Mouse (Mus musculus): ENCODE measurements around the gene Wdr4. TPM values are rescaled to one million over a fixed set of nuclear protein-coding genes. Genes with fewer than 3 reads are reported as not detected.

Wdr4 gene
- polyA plus RNA-seq, 1 experiment = 19.7 TPM

DNA sequence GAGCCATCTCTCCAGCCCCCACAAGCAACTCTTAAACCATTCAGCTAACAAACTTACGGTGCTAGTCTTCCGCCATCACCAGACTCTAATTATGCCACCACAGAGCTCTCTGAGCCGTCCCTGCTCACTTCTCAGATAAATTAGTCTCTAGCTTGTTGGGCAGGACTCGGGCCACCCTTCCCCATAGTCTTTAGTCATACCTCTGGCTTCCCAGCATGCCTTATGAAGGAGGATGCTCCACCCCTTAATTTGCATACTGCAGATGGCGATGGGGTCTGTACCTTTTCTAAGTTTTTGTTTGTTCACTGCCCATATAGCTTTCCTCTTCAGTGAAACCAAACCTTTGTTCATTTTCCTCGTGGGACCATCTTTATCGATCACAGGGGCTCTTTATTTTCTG lies 41.2 kb downstream of the Wdr4 start:
- Histone ChIP-seq H3K27ac (ENCODE audit: insufficient read depth, low read length) (no peak overlapping the region), H3K4me3 (ENCODE audit: insufficient read depth, low read length) (no peak overlapping the region), H3K4me1 (ENCODE audit: control insufficient read depth, insufficient read depth, low read length) (no peaks in the 10 kb centered on the region)
- TF ChIP-seq CTCF (IDR thresholded peaks at IDR 0.05; ENCODE audit: borderline replicate concordance, insufficient read depth, low read length) (no peak), POLR2A (IDR thresholded peaks at IDR 0.05; ENCODE audit: low read depth, low read length) (no peak)

DNA sequence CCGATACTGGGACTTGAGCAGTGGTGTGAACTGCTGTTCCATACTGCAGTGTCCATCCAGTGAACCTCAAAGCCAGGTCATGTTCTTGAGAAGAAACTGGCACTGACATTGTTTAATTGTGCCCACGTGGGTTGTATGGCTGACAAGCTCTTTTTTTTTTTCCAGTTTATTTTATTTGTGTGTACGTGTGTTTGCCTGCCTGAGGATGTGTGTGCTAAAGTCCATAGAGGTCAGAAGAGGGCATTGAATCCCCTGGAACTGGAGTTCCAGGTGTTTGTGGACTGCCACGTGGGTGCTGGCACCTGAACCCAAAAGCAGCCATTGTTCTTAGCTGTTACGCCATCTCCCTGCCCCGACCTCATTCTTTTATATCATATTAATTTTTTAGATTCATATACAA lies 45.4 kb downstream of the Wdr4 start:
- TF ChIP-seq POLR2A (IDR thresholded peaks at IDR 0.05; ENCODE audit: low read depth, low read length) (no peak), CTCF (IDR thresholded peaks at IDR 0.05; ENCODE audit: borderline replicate concordance, insufficient read depth, low read length) (no peak)
- H3K4me3 ChIP-seq (ENCODE audit: insufficient read depth, low read length) = no peak overlapping the region
- no peak overlapping the region for H3K27ac ChIP-seq (ENCODE audit: insufficient read depth, low read length)
- H3K4me1 ChIP-seq (ENCODE audit: control insufficient read depth, insufficient read depth, low read length) = no peaks in the 10 kb centered on the region

DNA sequence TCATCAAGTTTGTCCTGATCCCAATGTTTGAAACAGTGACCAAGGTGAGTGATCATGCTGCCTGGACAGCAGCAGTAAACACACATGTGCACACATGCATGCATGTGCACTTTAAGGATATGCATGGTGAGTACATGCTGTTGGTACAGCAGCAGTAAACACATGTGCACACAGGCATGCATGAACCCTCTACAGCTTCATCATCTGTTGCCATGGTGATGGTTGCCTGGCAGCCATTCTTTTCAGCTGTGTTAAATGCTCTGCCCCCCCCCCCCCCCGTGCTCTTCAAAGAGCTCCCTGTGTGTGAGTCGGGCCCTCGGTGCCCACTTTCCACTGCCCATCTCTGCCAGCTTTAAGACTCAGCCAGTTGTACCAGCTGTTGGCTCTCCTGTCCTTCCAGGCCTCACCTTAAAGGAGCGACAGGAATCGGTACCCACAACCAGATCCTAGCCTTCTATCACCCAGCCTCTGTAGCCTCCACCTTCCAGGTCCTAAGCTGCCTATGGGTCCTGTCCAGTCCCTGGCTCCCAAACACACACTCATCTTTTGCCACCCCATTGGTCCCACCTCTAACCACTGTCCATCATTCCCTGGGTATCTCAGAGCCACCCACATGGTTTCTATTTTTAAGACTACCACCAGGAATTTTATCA lies 48.9 kb downstream of the Wdr4 start:
- no peak overlapping the region for H3K4me3 ChIP-seq (ENCODE audit: insufficient read depth, low read length)
- no peak overlapping the region for H3K27ac ChIP-seq (ENCODE audit: insufficient read depth, low read length)
- no peak for TF ChIP-seq POLR2A (IDR thresholded peaks at IDR 0.05; ENCODE audit: low read depth, low read length)
- no peak for TF ChIP-seq CTCF (IDR thresholded peaks at IDR 0.05; ENCODE audit: borderline replicate concordance, insufficient read depth, low read length)

DNA sequence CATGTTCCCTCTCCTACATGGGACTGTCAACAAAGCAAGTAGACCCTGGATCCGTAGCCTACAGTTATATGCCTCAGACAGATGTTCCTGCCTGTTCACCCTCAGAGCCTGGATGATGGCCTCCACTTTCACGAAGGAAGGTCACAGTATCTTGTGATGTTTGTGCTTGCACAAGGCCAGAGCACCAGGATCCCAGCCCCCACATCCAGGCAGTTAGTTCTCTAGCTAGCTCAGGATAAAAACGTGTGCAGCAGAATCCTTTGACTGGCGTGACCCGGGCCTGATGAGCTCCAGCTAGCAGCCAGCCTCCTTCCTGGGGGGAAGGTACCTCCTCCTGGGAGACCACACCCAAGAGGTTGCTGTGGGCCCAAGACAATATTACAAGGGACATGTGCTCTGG lies 51.3 kb downstream of the Wdr4 start:
- no peaks in the 10 kb centered on the region for H3K4me1 ChIP-seq (ENCODE audit: control insufficient read depth, insufficient read depth, low read length)
- H3K4me3 ChIP-seq (ENCODE audit: insufficient read depth, low read length) = no peak overlapping the region
- no peak overlapping the region for H3K27ac ChIP-seq (ENCODE audit: insufficient read depth, low read length)
- no peak for TF ChIP-seq POLR2A (IDR thresholded peaks at IDR 0.05; ENCODE audit: low read depth, low read length)
- no peak for TF ChIP-seq CTCF (IDR thresholded peaks at IDR 0.05; ENCODE audit: borderline replicate concordance, insufficient read depth, low read length)

More for the DNA sequence above, 48.9 kb downstream of the Wdr4 start:
- H3K4me1 ChIP-seq (ENCODE audit: control insufficient read depth, insufficient read depth, low read length) = no peaks in the 10 kb centered on the region

DNA sequence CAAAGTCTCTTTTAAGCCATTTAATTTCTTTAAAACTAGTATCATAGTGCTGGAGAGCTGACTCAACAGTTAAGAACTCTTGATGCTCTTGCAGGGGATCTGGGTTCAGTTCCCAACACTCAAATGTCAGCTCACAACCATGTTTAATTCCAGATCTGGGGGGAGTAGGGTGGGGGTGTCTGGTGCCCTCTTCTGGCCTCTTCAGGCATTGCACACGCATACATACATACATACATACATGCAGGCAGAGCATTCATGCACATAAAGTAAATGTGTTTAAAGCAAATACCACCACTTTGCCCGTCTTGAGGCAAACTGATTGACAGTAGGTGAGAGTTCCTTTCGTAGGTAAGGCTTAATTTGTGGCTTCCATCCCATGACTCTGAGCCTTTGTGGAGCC lies 52.9 kb downstream of the Wdr4 start:
- Histone ChIP-seq H3K27ac (ENCODE audit: insufficient read depth, low read length) (no peak overlapping the region), H3K4me1 (ENCODE audit: control insufficient read depth, insufficient read depth, low read length) (no peaks in the 10 kb centered on the region), H3K4me3 (ENCODE audit: insufficient read depth, low read length) (no peak overlapping the region)
- TF ChIP-seq CTCF (IDR thresholded peaks at IDR 0.05; ENCODE audit: borderline replicate concordance, insufficient read depth, low read length) = no peak
- TF ChIP-seq POLR2A (IDR thresholded peaks at IDR 0.05; ENCODE audit: low read depth, low read length) = no peak

DNA sequence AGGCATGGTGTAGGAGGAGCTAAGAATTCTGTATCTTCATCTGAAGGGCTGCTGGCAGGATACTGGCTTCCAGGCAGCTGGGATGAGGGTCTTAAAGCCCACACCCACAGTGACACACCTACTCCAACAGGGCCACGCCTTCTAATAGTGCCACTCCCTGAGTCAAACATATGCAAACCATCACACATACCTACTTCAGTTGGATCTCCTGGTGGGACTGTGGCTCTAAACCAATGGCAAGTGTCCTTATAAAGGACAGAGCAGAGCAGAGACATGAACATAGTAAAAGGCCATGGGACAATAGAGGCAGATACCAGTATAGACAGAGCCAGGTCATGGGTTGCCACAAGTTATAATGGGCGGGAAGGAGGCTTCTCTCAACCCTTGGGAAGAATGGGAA lies 57.3 kb downstream of the Wdr4 start:
- H3K27ac ChIP-seq (ENCODE audit: insufficient read depth, low read length) = no peak overlapping the region
- H3K4me3 ChIP-seq (ENCODE audit: insufficient read depth, low read length) = no peak overlapping the region
- H3K4me1 ChIP-seq (ENCODE audit: control insufficient read depth, insufficient read depth, low read length) = no peaks in the 10 kb centered on the region
- TF ChIP-seq CTCF (IDR thresholded peaks at IDR 0.05; ENCODE audit: borderline replicate concordance, insufficient read depth, low read length) = no peak
- TF ChIP-seq POLR2A (IDR thresholded peaks at IDR 0.05; ENCODE audit: low read depth, low read length) = no peak

DNA sequence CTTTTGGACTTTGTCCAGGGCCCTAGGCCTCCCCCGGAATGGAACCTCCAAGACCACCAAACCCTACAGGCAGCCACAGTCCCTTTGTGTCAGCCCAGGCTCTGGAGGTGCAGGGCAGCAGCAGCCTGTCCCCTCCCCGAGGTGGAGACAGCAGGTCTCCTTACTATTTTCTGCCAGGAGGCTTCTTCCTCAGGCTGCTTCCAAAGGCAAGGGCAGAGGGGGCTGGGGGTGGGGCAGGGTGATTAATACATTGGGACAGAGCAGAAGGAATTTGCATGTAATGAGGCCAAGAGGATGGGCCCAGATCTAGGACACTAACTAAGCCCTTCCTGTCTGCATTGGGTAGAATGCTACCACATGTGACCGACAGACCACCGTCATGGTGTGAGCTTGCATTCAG lies 59.4 kb downstream of the Wdr4 start:
- no peak for TF ChIP-seq CTCF (IDR thresholded peaks at IDR 0.05; ENCODE audit: borderline replicate concordance, insufficient read depth, low read length)
- no peak for TF ChIP-seq POLR2A (IDR thresholded peaks at IDR 0.05; ENCODE audit: low read depth, low read length)
- H3K4me1 ChIP-seq (ENCODE audit: control insufficient read depth, insufficient read depth, low read length) = no peaks in the 10 kb centered on the region
- H3K4me3 ChIP-seq (ENCODE audit: insufficient read depth, low read length) = no peak overlapping the region
- H3K27ac ChIP-seq (ENCODE audit: insufficient read depth, low read length) = no peak overlapping the region

DNA sequence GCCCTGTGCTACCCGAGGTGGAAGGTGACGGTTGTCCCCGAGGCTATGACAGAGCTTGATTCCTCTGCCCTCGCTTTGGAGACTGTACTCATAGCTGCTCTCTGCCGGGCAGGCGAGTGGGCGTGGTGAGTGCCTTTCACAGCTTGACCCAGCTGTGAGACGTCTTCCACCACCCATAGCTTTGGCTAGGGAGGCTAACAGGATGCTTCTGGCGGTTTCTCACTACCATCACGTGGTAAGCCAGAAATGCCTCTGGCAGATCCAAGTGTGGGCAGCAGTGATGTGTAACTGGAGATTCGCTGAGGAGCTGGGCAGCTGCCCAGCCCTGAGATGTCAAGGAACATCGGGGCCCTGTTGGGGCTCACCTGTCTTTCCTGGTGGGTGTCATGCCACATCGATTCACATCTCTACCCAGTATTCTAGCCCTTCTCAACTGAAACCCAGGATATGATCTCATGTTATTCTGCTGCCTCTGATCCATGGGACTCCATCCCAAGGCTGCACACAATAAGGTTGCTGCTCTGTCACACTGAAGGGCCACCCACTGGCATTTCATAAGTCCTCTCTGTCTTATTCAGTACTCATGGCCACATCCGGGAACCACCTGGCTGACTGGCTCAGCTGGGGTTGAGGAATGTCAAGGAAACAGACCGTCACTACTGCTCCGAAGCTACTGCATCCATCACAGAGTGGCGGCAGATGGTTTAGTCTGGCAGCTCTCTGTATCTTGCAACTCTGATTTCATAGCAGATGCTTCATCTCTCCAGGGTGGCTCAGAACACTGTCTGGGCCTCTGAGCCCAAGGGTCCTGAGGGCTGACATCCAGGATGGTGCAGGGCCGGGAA lies 62.8 kb downstream of the Wdr4 start:
- no peak overlapping the region for H3K4me3 ChIP-seq (ENCODE audit: insufficient read depth, low read length)
- TF ChIP-seq CTCF (IDR thresholded peaks at IDR 0.05; ENCODE audit: borderline replicate concordance, insufficient read depth, low read length) (no peak), POLR2A (IDR thresholded peaks at IDR 0.05; ENCODE audit: low read depth, low read length) (no peak)
- no peaks in the 10 kb centered on the region for H3K4me1 ChIP-seq (ENCODE audit: control insufficient read depth, insufficient read depth, low read length)
- H3K27ac ChIP-seq (ENCODE audit: insufficient read depth, low read length) = no peak overlapping the region

DNA sequence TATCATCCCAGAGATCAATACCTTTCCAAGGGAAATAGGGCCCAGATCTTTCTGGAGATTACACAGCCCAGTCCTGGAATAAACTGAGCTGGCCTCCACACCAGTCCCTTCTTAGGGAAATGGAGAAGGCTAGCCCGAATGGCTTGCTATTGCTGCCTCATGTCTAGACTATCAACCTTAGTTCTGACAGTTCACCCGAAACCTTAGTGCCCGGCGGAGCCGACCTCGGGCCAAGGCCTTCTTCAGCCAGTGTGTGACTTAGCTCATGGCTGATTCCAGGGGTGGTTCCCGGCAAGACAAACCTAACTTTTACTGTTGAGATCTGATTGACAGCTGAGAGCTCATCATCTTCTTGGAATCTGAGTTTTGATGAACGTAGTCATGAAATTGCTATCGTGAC lies 65.7 kb downstream of the Wdr4 start:
- Histone ChIP-seq H3K27ac (ENCODE audit: insufficient read depth, low read length) (no peak overlapping the region), H3K4me3 (ENCODE audit: insufficient read depth, low read length) (no peak overlapping the region), H3K4me1 (ENCODE audit: control insufficient read depth, insufficient read depth, low read length) (no peaks in the 10 kb centered on the region)
- TF ChIP-seq POLR2A (IDR thresholded peaks at IDR 0.05; ENCODE audit: low read depth, low read length) (no peak), CTCF (IDR thresholded peaks at IDR 0.05; ENCODE audit: borderline replicate concordance, insufficient read depth, low read length) (no peak)

DNA sequence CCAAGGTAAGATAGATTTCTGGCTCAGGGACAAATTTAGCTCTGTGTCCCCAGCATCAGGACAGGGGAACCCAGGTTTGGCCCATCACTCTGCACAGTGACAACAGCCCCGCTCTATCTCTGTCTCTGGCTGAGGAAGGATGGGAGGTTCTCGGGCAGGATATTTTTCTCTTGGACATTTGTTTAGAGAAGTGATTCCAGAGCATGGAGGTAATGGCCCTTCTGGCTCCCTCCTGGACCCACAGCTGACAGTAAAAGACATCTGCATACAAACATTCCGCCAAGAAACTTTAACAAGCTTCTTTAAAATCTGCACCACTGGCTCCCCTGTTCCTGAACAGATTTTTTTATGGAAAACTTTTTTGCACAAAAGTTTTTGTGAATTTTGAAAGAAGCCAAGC lies 66.3 kb downstream of the Wdr4 start:
- no peak overlapping the region for H3K27ac ChIP-seq (ENCODE audit: insufficient read depth, low read length)
- no peaks in the 10 kb centered on the region for H3K4me1 ChIP-seq (ENCODE audit: control insufficient read depth, insufficient read depth, low read length)
- H3K4me3 ChIP-seq (ENCODE audit: insufficient read depth, low read length) = no peak overlapping the region
- TF ChIP-seq CTCF (IDR thresholded peaks at IDR 0.05; ENCODE audit: borderline replicate concordance, insufficient read depth, low read length) (no peak), POLR2A (IDR thresholded peaks at IDR 0.05; ENCODE audit: low read depth, low read length) (no peak)

Data from embryonic fibroblast, embryonic 13.5 days (primary cell).